Mouse (Mus musculus): ENCODE results near the gene Tbx15. TPM values are rescaled to one million over a fixed set of nuclear protein-coding genes. Genes with fewer than 3 reads are reported as not detected.

Gene Tbx15
- polyA plus RNA-seq, 1 experiment from 2014 or later: 1.4 TPM

Small RNAs within 50 kb of the gene (microRNA-seq; reads per million reads assigned to microRNA genes)
- gene Mir6481: not detected

Other genes starting within 250 kb of the Tbx15 start
- 7.3 and 7.6 TPM in 2 replicates for gene Wars2, start 99.3 kb upstream of the Tbx15 start, polyA plus RNA-seq (2016; fragmentation: Nextera tagmentation; extraction: Ambion mirVana)